ENCODE assay signal across 7 mouse cellular contexts in genomic region chr13:40076236-40076635, GRCm38 (mm10).
"Had no signal": no experiment of that assay in that cellular context is flagged by ENCODE, and none has a peak within 500 bp of the region (broad histone marks: within the 10 kb centered on the region; RNA-seq: fewer than 3 reads in every experiment).

No protein-coding gene starts in this region.

- ATAC-seq: liver, postnatal 0 days; midbrain, embryonic 15.5 days had no signal

- DNase-seq: kidney, postnatal 10 days; liver, embryonic 13.5 days; liver, postnatal 0 days; lung, postnatal 14 days; retina, postnatal 1 day; thymus, postnatal 36 days had no signal
